Mouse (Mus musculus) adrenal gland, postnatal 25 days (tissue): ENCODE data around the gene 1700056E22Rik. TPM values are rescaled to one million over a fixed set of nuclear protein-coding genes. Genes with fewer than 3 reads are reported as not detected.

ENCODE experiments used
- DNase-seq: peaks from one replicate; pipeline ENCODE4 v3.0.0; 2021; ENCODE audit warnings: mixed read lengths
- long read RNA-seq: library from polyadenylated mRNA; stranded (forward); transcript quantifications from one replicate; pipeline ENCODE4 v2.0.0, GENCODE M21; 2021
- total RNA-seq: library from RNA; stranded (reverse); gene quantifications from 2 replicates; pipeline ENCODE4 v1.2.3, GENCODE M21; 2021

Gene 1700056E22Rik
- 1.1 and 2.4 TPM in 2 replicates for total RNA-seq
- long read RNA-seq, partial matches to known transcripts: 0 of 1 reads
- long read RNA-seq, other reads (novel, unspliced or antisense): 0 of 1 reads

DNA sequence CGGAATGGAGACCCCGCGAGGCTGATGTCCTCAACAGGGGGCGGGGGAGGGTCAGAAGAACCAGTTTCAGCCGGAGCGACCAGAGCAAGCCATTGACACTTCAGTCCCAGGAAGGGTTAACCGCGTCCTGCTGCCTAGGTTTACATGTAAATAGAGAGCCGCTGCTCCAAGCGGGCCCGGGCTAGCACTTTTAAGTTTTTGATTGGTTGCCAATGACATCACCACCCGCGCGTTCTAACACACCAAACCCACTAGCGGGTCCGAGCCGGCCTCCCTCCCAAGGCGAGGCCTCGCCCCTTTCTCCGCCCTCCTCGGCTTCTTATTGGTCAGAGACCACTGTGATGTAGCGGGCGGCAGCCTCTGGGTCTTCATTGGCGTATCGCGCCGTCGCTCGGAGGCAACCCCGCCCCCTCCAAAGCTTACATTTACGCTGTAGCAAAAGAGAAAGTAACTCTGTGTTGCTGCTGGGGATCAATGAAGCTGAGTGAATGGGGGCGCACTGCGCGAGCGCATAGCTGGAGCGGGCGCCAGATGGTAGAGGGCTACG, at the start of gene 1700056E22Rik:
Gene 1700056E22Rik (minus strand): TSS at position 291 of the 547 bp plus-strand sequence.
- peak; percentile 97 for DNase-seq

DNA sequence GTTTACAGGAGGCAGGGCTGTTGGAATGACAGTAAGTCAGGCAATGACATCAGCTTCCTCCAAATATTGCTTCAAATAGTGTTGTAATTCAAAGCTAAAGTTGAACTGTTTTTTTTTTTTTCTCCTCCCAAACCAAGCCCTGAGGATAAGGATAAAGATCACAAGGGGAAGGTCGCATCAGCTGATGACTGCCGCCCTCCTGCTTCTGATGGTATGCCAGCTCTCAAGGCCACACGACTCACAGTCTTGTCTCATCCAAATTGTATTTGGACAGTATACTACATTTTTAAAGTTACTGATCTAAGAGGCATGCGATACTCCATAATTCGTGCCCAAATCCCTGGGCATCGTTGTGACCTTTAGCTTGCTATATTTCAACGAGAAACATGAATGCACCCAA, 49.1 kb upstream of the 1700056E22Rik start:
- peak; percentile 45 for DNase-seq

DNA sequence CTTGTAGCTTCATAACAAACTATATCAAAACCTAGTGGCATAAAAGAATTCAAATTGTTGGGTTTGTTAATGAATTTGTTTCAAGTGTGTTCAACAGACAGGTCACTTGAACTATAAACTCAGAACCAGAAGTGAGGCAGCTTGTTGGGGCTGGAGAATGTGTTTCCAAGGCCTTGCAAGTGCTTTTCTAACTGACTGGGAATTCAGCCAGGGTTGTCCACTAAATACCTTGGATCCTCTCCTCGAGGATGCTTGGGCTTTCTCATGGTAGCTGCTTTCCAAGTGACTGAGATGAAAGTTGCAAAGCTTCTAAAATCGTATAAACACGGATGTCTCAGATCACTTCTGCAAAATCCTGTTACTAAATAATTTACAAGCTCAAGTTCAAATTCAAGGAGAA, 48.6 kb upstream of the 1700056E22Rik start:
- DNase-seq: no peak

DNA sequence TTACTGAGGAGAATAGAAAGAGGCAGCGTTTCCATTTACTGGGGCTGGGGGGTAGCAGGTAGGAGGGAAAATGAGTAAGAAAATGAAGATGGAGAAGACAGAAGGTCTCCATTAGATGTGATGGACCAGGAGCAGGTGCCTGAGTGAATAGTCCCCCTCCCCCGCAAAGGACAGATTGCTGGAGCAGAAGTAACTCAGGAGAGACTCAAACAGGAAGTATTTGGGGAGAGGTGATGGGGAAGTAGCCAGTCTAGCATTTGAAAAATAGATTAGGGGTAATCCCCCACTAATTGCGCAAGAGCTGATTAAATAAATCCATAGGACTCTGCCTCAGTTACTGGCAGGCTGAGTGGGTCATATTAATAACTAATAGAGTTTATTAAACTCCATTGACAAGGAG, 45.2 kb upstream of the 1700056E22Rik start:
- DNase-seq: no peak

DNA sequence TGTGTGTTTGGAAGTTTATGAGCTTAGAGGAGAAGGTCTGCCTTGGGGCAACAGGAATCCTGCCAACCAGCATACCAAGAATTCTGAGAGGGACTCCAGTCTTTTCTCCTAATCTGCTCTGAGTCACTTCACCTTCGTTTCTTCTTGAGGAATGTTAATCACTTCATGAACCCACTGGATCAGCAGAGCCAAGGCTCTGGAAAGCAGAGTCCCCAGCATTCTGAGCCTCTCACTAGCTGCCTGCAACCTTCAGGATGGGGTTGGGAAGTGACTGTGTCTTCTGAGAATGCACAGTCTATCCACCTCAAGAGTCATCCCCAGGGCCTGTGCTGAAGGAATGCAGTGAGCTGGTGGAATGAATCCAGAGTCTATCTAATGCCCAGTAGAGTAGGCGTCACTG, 42.7 kb upstream of the 1700056E22Rik start:
- DNase-seq: no peak

DNA sequence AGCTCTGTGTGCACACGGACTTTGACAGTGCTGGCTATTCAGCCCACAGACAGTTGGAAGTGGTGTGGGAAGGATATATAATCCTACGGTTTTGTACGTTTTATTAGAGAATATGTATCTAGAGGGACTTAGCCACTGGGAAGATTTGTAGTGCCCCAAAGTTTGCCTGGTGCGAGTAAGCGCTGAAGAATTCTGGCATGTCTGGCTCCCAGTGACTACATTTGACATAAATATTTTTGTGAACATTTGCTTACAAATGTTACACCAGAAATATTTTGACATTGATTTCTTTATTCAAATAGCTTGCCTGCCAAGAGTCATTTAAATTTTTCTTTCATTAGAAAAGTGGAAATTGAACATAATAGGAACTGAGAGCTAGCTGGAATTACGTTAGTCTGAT, 42.0 kb upstream of the 1700056E22Rik start:
- DNase-seq: no peak

DNA sequence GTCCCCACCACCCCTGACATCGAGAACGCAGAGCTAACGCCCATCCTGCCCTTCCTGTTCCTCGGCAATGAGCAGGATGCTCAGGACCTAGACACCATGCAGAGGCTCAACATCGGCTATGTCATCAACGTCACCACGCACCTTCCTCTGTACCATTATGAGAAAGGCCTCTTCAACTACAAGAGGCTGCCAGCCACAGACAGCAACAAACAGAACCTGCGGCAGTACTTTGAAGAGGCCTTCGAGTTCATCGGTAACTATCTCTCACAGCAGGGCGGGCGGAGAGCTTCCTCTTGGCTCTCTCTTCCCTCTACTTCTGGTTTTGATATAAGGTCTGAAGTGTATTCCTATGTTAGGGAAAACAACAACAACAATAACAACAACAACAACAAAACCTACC, 34.9 kb upstream of the 1700056E22Rik start:
- DNase-seq: no peak

DNA sequence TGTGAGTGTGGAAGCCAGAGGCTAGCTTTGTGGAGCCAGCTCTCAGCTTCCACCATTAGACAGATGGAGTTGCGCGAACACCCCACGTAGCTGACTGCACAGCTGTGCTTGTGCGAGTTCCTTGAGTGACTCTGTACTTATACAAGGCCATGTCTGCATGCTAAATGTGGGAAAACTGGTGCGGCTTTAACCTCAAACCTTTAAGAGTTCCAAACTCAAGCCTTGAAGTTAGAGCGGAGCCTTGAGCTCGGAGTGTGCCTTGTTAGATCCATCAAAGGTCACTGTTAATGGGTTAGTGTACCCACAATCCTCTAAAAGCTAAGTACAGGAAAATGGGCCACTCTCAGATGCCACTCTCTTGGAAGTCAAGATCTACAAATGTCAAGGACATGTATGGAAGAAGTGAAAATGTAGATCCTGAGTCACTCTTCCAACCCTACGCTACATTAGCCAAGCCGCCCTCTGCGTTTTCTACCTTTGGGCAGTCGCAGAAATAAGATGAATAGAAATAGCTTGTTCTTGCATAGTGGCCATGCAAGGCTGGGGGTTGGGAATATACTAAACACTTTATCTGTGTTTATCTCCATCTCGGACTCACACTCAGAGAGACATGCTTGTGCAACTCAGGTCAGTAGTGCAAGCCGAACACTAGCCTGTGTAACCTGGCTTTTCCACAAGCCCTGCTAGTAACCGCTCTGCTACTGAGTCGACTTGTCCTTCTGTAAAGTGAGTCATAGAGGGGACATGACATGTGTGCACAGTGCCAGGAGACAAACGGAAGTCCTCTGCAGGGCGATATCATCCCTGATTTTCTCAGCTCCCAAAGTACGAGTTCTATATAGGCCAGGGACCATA, 33.8 kb upstream of the 1700056E22Rik start:
- DNase-seq: no peak

DNA sequence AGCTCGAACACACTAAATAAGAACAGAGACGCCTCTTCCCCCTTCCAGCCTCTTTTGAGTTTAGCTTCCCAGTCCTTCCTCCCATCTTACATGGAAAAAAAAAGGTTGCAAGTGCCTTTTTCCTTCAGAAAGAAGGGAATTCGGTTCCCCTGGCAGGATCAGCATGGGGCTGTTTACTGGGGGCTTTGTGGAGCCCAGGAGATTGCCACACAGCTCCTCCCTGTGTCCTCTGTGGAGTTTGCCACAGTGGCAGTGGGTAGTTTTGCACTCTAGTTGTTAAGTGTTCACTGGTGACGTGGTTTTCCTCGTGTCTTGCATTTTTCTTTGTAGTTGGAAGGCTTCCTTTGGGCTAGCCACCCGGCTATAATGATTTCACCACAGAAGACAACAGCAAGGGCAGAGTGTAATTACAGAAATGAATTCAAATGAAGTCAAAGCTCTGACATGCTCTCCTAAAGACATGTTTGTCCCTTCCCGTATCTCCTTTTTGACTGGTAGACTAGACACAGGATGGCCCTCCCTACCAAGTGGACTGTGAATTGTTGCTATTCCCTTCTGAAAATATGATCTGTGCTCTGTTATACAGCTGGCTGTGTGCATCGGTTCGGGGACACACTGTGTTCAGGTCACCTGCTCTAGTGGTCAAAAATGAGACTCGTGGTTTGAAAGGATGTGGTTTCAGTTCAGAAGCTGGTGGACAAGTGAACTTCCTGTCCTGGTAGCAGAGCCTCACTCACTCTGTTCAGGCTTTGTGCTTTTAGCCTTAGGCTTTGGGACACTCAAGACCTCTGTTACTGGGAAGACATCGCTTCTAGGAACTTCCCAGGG, 32.6 kb upstream of the 1700056E22Rik start:
- no peak for DNase-seq

DNA sequence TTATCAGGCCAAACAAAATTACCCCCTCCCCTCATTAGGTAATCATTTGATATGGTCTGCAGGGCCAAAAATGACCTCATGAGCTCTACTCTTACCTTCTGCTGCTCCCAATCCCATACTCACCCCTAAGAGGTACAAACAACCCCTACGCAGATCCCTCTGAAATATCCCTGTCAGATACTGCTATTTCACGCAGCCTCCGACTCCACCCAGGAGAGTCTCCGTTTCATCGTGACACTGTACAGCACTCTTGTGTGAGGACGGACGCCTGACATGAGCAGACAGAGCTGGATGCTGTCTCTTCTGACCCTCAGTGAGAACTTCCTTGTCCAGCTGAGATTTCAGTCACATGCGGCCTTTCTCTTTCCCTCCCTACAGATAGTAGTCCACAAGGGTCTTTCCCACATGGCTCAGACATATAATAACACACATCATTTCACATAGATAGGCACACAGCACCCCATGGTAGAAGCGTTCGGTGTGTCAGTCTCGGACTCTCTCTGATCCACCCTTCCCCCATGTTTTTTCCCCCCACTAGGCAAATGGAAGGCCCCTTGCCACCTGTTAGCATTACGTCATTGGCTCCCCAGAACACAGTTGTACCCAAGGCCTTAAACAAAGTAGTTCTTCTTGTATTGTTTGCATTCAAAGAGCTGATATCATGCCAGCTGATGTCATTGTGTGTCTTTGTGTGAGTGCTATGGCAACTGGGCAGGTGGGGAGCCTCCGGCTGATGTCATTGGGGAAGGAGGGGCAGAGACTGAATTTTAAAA, 31.7 kb upstream of the 1700056E22Rik start:
- no peak for DNase-seq

DNA sequence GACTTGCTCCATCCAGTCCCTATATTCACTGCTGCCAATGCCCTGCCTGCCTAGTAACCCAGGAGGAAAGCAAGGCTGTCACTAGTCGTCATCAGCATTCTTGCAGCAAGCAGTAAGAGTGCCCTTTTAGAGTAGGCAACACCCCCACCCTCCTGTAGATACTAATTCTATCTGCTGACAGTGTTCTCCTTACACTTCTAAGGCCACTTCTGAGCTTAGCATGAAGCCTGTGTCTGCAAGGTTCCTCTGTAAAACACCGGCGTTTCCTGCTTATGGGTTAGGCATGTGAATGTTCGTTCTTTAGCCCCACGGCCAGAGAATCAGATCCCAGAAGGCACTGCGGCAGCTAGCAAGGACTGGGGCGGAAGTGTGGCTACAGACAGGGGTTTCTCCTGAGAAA, 30.2 kb upstream of the 1700056E22Rik start:
- no peak for DNase-seq

DNA sequence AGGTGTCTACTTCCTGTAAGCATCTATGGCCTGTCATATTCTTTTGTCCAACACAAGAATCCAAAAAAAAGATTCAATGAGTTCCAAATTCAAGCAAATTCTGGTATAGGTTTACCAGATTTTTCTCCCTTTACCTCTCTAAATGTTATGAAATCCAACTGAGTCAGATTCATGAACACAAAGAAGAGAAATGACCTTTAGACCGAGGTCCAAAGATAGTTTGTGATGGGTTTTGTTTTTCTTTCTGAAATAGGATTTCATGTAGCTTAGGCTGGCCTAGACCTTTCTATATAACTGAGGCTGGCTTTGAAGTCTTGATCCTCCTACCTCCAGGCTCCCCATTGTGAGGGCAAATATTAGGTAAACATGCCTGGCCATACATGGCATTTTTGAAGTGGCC, 27.8 kb upstream of the 1700056E22Rik start:
- no peak for DNase-seq

DNA sequence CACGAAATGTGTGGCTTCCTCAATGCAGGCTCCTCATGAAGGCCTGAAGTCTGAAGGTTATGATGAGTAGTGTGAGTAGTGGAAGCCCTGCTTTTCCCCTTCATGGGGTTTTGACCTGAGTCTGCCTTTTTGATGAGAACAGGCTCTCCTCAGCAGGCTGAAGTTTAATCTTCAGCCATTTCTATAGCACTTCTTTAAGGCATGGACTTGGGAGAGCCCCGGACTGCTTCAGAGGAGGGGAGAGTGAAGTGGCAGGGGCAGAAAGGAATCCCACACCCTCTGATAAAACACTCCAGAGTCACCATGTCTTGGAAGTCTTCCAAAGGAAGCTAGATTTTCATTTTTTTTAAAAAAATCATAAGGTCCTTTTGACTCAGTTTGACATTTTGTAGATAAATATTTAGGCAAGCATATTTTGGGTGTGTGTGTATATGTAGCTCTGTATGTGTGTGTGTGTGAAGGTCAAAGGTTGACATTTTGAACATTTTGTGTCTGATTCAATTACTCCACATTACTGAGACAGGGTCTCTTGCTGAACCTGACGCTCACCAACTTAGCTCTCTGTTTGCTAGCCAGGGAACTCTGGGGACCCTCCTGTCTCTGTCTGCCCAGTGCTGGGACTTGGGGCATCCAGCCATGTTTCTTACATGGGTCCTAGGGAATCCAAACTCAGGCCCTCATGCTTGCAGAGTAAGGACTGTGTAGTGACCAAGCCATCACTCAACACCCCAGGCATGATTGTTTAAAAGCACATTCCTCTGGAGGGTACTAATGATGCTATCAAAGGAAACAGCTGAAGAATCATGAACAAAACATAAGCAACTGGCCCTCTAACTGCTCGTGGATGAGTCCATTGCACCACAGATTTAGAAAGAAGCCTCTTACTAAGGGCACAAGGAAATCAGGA, 27.0 kb upstream of the 1700056E22Rik start:
- no peak for DNase-seq

DNA sequence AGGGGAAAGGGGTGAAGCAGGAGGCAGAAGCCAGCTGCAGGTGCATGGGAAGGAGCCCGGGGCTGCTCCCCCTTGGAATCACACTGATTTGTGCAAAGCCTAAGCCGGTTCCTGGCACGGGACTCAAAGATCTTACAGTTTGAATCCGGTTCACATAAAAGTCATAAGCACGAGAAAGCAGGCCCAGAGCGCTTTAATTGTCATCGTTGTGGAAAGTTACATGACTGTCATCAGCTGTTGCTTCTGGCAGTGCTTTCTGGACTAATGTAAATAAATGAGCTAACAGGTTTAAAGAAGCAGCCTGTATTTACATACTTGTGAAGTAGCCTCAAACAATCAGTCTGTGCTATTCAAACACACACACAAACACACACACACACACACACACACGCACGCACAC, 26.3 kb upstream of the 1700056E22Rik start:
- no peak for DNase-seq

DNA sequence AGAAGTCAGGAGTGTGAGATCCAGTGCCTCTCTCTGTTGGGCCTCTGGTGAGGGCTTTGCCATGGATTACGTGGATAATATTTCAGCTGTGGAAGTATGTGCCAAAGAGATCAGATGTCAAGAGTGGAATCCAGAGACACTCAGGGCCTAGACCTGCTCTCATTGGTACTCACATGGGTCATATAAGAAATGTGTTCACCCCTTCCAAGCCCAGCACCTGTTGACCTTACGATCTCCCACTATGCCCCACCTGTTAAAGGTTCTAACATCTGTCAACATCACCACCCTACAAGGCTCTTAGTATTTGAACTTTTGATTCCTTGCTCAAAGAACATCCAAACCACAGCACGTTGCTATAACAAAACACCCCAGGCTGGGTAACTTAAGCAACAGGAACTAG, 25.7 kb upstream of the 1700056E22Rik start:
- no peak for DNase-seq

DNA sequence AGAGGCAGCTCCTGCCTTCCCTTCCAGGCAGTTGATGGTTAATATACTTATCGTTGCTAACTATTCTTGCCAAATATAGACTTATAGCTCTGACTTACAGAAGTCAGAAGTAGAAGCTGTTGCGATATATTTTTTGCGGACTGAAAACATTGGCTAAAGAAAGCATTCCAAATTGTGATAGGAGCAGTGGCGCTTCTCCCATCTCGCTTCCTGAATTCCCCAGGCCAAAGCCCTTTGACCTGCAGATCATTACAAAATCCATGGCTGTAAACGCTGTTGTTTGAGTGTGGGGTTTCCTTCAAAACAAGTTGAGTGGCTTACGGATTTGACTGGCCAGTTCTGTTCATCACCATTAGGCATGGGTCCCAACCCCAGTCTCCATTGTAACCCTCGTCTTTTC, 24.1 kb upstream of the 1700056E22Rik start:
- DNase-seq: no peak

DNA sequence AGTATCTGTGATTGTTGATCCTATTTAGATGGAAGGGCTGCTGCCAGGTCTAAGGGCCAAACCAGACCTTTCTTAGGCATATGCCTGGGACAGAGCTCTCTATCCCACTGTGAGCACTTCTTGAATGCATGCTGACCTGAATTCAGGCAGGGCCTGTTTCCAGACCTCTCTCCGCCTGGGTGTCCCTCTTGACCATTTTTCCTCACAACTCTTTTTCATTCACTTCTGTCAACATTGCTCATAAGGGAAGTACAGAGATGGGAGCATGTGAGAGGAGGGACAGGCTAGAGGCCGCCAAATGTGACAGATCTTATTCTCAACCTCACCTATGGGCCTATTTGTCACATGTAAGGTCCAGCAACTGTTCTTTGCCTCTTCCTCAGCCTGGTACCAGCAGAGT, 20.1 kb upstream of the 1700056E22Rik start:
- DNase-seq: no peak

DNA sequence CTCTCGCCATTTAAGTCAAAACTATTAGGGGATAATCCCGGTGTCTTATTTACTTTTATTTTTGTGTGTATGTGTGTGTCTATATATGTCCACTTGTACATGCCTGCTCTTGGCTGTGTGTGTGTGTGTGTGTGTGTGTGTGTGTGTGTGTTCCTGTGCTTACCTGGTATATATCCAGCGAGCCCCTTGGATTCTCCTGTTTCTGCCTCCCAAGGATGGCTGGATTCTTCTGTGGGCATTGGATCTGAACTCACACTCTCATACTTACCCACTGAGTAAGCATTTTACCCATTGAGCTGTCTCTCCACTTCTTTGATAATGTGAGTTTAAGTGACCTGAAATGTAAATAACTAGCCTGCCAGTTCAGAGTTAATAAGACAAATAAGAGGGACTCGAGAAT, 19.6 kb upstream of the 1700056E22Rik start:
- DNase-seq: no peak

DNA sequence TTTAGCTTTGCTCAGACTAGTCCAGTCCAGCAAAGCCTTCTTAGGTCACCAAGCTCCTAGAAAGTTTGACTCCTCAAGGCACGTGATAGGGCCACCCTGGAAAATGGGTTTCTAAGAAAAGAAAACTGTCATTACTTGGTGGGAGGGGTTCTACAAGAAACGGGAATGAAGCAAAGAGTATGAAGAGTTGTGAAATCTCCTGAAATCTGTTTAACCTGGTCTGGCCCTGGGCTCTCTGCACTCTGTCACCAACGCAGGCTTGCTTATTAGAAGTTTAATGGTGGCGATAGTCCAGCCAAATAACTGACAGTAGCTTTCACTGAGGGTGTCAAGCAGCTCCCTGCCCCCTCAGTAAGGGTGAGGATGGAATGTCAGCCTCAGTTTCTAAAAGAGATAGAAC, 19.0 kb upstream of the 1700056E22Rik start:
- no peak for DNase-seq

DNA sequence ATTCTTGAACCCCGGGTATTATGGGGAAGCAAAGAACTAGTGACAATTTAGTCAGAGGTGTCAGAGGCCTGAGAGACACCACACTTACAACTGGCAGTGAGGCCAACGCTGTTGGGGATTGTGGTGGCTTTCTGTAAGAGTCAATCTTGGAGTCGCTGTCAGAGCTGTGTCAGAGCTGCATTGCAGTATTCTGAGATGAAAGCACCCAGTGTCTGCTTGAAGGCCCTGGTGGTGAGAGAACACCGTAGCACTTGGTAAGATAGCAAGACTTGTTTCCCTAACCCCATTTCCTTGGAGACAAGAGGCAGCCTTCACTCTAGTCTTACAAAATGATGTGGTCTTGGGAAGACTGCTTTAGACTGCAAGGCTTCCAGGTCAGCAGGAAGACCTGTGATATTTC, 18.2 kb upstream of the 1700056E22Rik start:
- DNase-seq: no peak

DNA sequence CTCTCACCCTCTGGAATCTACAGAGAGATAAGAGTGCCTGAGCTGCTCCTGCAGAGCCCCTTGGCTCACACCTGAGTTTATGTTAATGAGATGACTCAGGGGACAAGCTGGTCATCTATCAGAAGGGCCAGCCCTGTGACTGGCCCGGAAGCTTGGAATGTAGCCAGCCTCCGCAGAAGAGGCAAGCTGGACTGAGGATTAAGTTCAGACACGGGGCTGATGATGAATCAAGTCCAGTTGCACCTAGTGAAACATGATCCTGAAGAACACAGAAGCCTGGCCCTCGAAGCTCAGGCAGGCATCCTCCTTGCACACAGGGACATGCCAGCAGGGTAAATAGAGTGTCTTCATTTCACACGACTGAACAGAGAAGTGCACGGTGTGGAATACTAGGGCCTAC, 17.7 kb upstream of the 1700056E22Rik start:
- DNase-seq: peak; percentile 76
